Mouse (Mus musculus) adrenal gland, postnatal 4 days (tissue): ENCODE measurements around the gene Batf. TPM values are rescaled to one million over a fixed set of nuclear protein-coding genes. Genes with fewer than 3 reads are reported as not detected.
A peak's percentile ranks its signal among the peaks of the same experiment; 100 is the strongest.
"Not testable (repeated sequence)": the region's sequence is repeated elsewhere in the genome, so short reads cannot be mapped to it uniquely, and the experiment has no call there.

Experiments
- DNase-seq, 2 experiments: peaks; one replicate each; pipeline ENCODE4 v3.0.0; 2021 to 2022; ENCODE audit warnings: low spot score in 2 of 2, mixed read lengths in 2 of 2
- total RNA-seq, 2 experiments: library from RNA; stranded (reverse); gene quantifications; 2 replicates each; pipeline ENCODE4 v1.2.3; 2021

Batf gene
- total RNA-seq, 2 experiments from 2014 or later: 0.87 to 1.2 TPM

DNA sequence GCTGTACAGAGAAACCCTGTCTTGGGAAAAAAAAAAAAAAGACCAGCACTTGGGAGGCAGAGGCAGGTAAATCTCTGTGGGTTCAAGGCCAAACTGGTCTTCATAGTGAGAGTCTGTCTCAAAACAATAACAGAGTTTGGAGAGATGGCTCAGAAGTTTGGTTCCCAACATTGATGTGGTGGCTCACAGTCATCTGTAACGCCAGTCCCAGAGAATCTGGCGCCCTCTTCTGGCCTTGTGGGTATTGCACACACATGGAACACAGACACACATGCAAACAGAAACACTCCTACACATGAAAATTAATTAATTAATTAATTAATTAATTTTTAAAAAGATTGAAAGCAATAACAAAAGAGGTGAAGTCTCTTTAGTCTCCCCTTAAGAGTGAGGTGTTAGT is 4.1 kb upstream of the Batf start:
- no peak for DNase-seq

DNA sequence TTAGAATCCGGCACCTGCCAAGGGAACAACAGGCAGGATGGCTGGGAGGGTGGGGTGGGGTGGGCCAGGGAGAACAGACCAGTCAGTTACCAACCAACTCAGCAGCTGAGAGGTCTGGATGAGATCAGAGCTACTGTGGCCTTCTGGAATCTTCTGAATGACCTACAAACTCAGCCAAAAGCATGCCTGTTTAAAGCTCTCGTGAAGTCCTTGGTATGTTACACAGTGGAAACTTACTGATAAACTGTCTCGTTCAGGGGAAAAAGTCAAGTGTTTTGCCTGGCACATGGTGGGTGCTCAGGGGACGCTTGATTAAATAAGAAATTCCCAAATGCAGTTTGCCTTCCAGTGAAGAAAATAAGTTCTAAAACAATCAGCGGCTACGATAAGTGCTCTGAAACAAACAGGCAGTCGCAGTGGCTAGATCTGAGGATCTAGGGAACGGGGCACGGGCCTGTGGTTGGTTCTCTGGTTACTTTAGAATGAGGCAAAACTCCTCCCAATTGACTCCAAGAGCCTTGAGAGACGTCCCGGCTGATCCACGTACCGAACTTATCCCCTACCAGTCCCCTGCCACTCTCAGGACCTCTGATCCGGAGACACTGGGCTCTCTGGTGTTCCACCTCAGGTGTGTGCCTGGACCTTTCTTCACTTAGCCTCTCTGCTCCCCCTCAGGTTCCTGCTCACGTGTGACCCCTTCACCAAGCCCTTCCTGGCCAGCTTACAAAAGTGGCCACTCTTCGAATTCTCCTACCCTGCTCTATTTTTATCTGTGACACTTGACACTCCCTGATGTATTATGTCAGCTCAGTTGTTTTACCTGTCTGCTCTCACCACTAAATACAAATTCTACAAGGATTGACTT is 1.8 kb upstream of the Batf start:
- no peak for DNase-seq

DNA sequence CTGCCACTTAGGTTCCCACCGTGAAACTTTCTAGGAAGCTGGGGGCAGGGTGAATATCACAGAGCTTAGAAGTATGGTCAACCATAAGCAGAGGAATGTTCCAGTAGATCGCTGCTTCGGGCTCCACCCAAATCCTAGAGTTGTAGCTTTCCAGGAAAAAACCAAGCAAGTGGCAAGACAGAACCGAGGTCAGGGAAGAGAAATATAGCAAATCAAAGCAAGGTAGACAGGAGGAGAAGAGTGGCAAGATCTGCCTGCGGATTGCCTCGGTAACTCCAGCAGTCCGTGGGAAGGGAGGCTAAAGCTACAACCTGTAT is 706 bp downstream of the Batf start:
- no peak for DNase-seq

DNA sequence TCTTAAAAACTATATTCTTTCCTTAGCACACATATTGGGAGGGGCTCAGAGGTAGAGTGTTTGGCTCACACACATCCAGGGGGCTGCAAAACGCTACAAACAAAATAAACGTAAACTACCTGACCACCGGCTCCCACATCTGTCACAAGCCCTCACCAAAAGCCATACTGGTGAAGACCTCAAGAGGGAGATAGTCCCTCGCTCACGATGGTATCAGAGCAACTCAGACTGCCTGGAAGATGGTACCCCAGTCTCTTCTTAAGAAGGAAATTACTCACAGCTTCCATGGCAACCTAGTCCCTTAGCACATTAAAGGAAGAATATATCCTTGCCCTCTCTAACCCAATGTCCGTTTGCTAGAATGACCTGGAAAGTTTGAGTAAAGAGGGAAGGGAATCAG is 1.4 kb downstream of the Batf start:
- no peak for DNase-seq

DNA sequence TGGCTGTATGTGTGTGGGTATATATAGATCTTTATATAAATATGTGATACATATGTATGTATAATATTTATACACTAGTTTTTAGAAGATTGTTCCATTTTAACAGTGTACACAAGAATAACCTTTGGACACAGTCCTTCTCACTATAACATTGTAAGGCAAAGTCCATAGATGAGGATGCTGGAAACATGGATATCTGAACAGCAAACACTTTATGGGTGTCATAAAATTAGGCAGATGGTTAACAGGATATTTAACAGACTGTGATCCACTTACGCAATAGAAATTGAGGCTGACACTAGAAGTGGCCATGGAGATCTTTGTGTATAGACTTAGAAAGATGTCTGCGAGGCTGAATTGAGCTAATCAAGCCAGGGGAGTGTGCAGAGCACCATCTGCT is 9.3 kb downstream of the Batf start:
- no peak for DNase-seq

DNA sequence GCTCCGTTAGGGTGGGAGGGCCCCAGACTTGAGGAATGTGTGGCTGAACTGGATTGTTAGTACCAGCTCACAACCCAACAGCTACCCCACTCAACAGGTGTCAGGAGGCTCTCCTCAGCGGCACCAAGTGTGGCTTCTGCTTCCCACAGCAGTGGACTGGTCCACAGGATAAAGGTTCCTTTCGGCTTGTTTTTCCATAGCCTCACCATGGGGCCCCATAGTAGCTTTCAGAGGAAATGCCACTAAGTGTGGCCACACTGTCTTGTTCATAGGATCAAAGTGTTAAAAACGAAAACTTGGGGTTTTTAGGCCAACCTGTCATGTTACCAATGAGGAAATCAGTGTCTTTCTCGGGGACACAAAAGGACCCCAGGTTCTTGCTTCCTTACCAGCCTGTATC is 10.0 kb downstream of the Batf start:
- no peak for DNase-seq

DNA sequence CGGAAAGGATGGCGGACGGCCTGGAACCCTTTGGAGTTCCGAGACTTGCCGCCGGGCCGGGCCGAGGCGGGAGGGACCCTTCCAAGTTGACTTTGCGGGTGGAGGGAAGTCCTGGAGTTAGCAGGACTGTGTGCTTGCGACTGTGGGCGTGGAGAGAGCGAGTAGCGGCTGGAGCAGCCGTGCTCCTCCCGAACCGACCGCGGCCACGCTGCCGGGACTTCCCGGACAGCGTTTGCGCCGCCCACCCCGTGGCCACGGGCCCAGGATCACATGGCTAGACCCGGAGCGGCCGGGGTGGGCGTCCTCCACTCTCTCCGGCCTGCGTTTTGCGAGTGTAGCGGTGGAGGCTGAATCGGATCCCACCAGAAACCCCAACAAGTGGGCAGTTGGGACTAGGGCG is 11.7 kb downstream of the Batf start:
- DNase-seq: not testable (repeated sequence)

DNA sequence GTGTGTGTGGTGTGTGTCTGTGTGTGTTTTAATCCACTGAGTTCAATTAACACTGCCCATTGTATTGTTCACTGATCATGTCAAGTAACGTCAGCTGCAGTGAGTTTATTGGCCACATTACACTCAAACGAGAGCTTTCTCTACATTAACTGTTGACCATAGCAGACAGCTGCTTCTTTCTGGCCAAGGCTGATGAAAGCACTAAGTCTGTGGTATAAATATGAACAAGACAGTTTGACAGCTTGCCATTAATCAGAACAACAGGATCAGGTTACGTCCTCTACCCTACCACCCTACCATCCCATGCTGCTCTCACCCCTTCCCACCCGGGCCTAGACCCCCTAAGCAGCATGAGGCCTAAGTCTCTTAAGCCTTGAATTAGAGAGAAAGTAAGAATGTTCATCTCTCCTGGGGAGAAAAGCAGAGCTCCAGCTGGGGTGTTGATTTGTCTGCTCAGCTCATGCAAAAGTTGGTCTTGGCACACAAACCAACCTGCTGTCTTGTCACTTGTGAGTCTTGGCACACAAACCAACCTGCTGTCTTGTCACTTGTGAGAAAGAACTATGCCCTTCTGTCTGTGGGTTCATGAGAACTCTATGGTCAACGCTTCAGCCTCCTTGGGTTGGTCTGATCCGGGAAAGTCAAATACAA is 13.8 kb downstream of the Batf start:
- no peak for DNase-seq

DNA sequence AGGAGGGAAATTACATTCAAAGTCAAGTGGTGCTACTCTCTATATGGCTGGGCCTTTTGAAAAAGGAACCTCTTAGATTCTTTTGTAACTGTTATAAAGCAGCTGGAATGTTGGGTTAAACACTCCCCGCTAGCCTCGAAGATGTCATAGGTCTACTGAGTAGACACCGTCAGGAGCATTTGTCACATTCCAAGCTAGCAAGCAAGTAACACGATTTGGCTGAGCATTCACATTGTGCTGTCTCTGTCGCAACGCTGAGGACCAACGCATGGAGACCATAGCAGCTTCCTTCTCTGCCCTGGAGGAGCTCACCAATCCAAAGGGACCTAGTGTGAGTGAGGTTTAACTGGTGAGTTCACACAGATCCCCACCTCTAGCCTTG is 14.4 kb downstream of the Batf start:
- no peak for DNase-seq

DNA sequence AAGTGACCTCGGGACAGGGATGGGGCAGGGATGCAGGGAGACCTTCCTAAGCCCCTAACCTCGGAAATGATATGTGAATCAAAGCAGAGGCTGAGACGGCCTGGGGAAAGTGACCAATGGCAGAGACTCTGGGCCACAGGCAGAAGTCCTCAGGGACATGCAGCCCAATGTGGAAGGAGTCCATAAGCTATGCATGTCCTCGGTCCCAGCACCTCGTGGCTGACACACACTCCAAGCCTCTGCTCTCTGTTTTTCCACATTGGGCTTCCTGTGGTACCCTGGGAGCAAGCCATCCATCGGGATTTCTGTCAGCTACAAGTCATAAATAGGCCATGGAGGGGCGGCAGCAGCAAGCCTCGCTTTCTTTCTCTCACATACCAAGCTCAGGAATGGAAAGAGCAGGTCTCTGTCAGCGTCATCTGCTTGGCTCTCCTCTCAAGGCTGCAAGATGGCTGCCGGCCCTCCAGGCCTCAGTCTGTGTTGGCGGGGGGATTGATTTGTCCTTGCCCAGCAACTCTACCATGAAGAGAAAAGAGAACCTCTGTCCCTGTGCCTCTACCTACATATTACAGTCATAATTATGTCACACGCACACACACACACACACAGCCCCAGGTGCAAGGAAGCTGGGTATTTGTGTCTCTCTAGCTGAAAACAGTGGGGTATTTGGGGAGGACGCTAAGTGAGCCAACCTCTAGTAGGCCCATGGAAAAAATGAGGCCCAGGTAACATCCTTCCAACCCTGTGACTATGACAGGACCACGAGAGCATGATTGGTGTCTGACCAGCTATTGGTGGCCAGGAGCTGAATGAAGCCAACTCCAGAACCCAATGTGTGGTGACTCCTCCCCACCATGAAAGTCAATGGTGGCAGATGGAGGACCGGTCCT is 15.9 kb downstream of the Batf start:
- DNase-seq: no peak

DNA sequence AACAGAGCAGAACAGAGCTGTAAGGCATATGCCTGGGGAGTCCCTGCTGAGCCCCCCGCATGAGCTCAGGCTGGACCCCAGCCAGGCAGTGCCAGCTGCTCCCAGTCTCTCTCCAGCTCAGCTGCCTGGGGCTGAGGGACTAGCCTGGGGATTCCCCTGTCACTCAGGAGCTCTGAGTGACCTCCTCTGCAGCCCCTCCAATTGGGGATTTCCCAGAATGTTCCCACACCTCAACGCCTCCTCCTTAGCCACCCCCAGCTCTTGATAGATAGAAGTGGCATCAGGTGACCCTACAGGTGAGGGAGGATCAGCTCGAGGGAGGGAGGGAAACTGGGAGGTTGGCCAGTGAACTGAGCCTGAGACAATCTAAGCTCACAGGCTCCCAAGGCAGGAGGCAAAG is 17.0 kb downstream of the Batf start:
- no peak for DNase-seq

DNA sequence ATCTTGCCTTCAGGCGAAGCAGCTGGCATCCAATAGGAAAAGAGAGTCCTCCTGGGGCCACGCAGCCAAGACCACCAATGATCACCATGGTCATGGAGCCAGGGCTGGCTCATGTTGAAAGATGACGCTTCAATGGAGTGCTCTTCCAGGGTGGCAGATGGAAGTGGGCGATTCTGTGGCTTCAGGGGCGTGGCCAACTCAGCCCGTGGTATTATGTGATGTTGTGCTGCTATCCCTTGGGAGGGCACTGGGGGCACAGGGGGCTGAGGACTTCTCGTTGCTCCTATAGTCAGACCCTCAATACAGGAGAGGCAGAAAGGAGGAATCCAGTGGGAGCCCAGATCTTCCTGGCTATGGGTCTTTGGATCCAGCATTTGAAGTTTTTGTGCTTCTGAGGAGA is 18.1 kb downstream of the Batf start:
- DNase-seq: no peak

DNA sequence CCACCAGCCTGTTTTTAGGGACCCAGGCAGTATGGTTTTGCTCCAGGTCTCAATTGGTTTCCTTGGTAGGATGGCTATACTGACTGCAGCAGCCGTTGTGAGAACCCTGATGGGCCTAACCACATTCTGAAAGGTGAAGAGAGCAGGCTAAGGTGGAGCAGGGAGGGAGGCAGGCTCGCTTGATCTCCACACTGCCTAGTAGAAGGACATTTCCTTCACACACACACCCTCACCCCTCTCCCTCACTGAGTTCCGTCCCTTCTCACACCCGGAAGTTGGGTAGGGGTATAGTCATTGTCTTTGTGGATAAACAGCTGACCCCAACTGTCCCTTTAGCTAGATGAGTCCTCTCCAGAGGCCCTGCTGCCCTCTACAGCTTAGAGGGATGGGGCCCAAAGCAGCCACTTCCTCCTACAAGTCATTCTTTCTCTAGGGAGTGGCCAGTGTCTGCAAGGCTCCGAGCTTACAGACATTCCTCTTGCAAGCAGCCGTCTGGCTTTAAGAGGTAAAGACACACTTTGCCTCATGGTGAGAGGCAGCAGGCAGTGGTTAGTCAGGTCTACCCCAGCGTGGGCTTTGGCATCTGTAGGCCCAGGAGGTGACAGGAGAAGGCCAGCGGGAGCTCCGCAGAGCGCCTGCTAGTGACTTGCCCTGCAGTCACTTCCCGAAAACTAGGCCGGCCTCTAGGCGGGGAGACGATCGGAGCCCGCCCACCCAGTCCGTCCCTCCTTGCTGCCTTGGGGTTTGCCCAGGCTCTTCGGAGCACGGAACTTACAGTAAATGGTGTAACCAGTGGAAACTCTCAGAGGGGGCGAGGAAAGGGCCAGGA is 18.7 kb downstream of the Batf start:
- peak; percentile 63 to 77 for DNase-seq

DNA sequence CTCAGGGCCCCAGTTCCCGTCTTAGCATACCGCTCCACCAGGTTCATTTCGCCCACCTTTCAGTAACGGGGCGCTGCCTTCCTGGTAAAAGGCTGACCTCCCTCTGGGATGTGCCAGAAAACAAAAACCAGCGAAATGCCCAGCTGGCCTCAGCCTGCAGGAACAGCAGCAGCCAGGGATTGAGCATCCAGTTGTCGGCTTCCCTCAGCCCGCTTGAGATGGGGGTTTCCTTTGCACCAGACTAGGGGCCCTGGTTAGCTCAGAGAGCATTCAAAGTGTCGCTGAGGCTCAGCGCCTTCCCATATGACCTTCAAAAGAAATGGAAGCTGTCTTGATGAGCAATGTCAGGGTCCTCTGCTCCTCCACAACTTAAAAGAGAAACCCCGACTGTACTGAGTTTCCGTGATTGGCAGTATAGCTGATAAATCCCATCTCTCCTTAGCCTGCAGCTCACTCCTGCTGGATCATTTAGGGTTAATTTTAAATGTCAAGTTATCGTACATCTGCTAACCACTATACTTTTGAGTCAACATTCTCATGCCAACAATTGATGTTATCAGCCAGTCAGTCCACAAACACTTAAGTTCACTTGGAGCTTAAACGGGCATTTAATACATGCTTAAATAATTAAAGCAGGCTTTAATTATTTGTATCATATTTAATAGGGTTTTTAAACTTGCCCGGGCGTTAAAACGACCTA is 19.5 kb downstream of the Batf start:
- peak in 1 of 2 experiments; percentile 13 for DNase-seq

DNA sequence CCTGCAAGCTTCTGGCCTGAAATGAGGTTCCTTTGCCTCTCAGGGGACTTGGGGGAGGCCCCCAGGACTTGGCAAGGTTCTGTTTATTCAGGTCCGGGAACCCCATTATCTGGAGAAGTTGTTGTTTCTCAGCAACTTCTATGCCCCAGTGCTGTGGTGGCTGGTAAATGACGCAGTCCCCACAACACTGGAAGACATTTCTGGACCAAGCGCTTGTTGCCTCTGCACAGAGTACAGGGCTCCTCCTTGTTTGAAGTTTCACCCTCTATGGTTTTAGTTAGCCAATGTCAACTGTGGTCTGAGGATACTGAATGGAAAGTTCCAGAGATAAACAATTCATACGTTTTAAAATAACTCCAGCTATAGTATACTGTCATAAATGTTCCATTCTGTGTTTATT is 20.4 kb downstream of the Batf start:
- DNase-seq: no peak

DNA sequence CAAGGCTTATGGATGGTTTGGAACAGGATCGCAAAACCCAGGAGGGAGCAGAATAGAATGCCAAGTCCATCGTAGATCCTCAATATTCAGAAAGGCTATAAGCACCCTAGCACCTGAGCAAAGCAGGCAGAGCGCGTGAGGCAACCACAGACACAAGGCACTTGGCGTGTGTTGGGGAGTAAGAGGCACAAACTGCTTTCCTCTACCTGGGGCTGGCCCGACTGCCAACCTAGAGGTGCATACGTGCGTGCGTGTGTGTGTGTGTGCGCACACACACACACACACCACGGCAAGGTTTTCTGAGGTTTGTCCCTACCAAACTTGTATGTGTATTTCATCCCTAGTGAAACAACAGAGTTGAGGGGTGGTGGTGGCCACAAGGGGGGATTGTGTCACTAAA is 20.9 kb downstream of the Batf start:
- DNase-seq: no peak

DNA sequence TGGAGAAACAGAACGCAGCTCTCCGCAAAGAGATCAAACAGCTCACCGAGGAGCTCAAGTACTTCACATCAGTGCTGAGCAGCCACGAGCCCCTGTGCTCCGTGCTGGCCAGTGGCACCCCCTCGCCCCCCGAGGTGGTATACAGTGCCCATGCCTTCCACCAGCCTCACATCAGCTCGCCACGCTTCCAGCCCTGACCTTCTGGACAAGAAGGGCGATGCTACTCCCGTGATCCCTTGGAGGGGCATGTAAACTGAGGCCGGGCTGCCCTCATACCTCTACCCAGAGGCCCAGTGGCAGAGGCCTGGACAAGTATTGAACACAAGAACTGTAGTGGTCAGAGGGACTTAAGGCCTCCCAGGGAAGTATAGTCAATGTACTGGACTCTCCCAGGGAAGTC is 22.1 kb downstream of the Batf start:
- DNase-seq: no peak

DNA sequence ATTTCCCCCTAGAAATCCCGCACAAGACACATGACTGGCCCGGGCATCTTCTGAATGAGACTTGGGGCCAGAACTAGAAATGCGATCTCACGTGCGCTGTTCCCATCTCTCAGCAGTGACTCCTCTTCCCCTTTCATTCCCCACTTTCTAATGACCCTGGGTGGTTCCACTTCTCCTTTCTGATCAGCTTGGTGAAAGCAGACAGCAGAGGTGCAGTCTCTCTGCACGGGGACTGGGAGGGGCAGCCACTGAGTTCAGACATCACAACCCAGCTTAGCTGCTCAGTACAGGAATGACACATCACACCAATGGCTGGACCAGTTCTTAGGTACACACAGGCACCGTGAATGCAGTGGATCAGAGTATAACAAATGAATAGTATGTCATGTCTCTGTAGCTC is 24.2 kb downstream of the Batf start:
- DNase-seq: no peak

DNA sequence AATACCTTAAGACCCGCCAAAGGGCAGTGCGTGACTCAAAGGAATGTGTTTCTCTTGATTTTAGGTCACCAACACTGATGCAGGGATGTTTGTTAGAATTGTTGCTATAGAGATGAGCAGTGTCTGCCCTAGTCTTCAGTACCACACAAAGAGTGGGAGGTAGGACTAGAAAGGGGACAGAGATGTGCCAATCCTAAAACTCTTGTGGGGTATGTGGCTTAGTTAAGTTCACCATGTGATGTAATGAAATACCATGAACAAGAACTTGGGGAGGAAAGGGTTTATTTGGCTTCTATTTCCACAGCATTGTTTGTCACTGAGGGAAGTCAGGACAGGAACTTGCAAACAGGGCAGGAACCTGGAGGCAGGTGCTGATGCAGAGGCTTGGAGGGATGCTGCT is 26.1 kb downstream of the Batf start:
- no peak for DNase-seq

DNA sequence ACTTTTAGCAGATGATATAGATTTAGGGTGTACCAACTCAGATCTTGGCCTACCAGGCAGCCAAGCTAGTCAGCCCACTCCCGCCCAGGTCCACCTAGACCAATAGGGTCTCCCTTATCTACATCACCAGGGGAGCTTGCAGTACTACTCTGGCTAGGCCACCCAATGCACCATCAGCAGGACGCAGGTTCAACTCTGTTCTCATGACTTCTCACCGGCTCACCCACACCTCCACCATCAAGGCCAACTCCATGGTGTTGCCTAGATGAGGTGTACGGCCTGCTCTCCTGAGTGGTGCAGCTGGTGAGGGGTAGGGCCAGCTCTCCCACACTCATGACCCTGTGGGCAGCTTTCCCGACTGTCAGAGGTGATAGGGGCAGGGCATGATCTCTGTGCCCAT is 27.7 kb downstream of the Batf start:
- no peak for DNase-seq

DNA sequence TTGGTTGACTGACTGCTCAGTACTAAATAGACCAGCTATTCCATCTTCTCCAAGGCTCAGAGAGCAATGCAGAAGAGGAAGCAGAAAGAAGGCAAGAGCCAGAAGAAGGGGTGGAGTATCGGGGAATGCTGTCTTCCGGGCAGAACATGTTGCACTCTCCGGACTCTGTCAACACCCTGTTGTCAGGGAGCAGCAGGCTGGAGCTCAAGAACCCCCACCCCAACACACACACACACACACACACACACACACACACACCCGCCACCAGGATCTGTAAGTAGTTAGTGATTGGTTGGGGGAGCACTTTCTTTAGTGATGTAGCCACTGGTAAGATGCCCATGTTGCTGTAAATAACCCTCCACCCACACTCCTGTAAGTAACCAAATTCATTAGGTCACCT is 38.8 kb downstream of the Batf start:
- DNase-seq: no peak
